Mouse (Mus musculus) hindbrain, embryonic 12.5 days (tissue): ENCODE results near the gene Zbtb22. TPM values are rescaled to one million over a fixed set of nuclear protein-coding genes. Genes with fewer than 3 reads are reported as not detected.
"Not testable (repeated sequence)": the region's sequence is repeated elsewhere in the genome, so short reads cannot be mapped to it uniquely, and the experiment has no call there.

Source experiments
- ATAC-seq: fragments of 200-750 bp; cut with Nextera tagmentation; 2 replicates; pipeline ENCODE4 v1.8.0; 2017; ENCODE audit warnings: moderate TSS enrichment; ENCODE audit not compliant: low FRiP score
- H3K27ac ChIP-seq: fragments of 300-500 bp; sonication (generic); 2 replicates; pipeline ENCODE4 v1.5.1; 2016; ENCODE audit warnings: mild to moderate bottlenecking
- H3K27me3 ChIP-seq: fragments of 300-500 bp; sonication (generic); 2 replicates; pipeline ENCODE4 v1.6.1; 2016; ENCODE audit warnings: mild to moderate bottlenecking
- H3K36me3 ChIP-seq: fragments of 300-500 bp; sonication (generic); 2 replicates; pipeline ENCODE4 v1.6.1; 2016; ENCODE audit warnings: mild to moderate bottlenecking
- H3K4me1 ChIP-seq: fragments of 300-500 bp; sonication (generic); 2 replicates; pipeline ENCODE4 v1.6.1; 2016
- H3K4me2 ChIP-seq: fragments of 300-500 bp; sonication (generic); replicated peaks from 2 replicates; pipeline ENCODE4 v1.6.1; 2016; ENCODE audit warnings: mild to moderate bottlenecking
- H3K4me3 ChIP-seq: fragments of 300-500 bp; sonication (generic); 2 replicates; pipeline ENCODE4 v1.5.1; 2016; ENCODE audit warnings: mild to moderate bottlenecking
- H3K9ac ChIP-seq: fragments of 300-500 bp; sonication (generic); 2 replicates; pipeline ENCODE4 v1.6.1; 2016; ENCODE audit warnings: mild to moderate bottlenecking, moderate library complexity
- H3K9me3 ChIP-seq: fragments of 300-500 bp; sonication (generic); replicated peaks from 2 replicates; pipeline ENCODE4 v1.6.1; 2016; ENCODE audit warnings: mild to moderate bottlenecking
- WGBS: fragments of 180-500 bp; shearing (Covaris S2); methylation state at CpG from one replicate; pipeline ENCODE4 v1.1.7; 2016; 5-methylcytosine and 5-hydroxymethylcytosine counted together
- polyA plus RNA-seq: library from polyadenylated mRNA; unstranded; fragments of >200 nt; fragmentation: Nextera tagmentation; extraction: Ambion mirVana; gene quantifications from 2 replicates; pipeline ENCODE4 v1.2.1, GENCODE M21; 2016

Zbtb22 gene
- polyA plus RNA-seq, 1 experiment from 2014 or later = 21.7 TPM

DNA sequence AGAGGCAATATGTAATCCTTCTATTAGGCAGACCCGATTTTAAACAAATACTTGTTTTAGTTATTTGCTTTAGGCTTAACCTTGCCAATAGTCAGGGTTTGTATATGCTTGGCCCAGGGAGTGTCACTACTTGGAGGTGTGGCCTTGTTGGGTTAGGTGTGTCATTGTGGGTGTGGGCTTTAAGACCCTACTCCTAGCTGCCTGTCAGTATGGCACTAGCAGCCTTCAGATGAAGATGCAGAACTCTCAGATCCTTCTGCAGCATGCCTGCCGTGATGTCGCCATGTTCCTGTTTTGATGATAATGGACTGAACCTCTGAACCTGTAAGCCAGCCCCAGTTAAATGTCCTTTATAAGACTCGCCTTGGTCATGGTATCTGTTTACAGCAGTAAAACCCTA lies 22.7 kb upstream of the Zbtb22 start:
- not testable (repeated sequence) for ATAC-seq, H3K36me3 ChIP-seq

DNA sequence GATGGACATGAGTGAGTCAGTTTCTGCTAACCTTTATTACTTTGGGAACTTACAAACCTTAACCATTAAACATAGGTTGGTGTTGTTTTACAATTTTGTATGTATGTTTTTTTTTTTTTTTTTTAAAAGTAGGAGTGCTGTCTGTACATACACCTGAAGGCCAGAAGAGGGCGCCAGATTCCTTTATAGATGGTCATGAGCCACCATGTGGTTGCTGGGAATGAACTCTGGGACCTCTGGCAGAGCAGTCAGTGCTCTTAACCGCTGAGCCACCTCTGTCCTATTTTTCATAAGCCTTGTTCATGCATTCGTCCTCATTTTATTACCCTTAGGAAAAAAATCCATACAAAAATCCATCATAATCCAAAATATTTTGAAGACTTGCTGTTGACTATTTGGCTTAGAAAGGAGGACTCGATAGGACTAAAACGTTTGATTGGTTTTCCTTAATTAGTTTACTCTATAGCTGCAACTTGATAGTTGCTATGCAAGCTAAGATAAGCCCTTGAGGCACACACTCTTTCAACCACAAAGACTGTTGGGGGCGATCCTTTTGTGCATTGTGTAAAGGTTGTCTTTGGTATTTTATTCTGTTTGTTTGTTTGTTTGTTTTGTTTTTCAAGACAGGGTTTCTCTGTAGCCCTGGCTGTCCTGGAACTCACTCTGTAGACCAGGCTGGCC lies 18.4 kb upstream of the Zbtb22 start:
- Histone ChIP-seq H3K27me3 (no peaks in the 10 kb centered on the region; the same call in 1 of the 2 replicates), H3K9ac (no peak overlapping the region), H3K4me3 (no peak overlapping the region), H3K36me3 (no peaks in the 10 kb centered on the region), H3K4me2 (no peak overlapping the region), H3K27ac (no peak overlapping the region), H3K9me3 (no peaks in the 10 kb centered on the region), H3K4me1 (no peaks in the 10 kb centered on the region)
- ATAC-seq = no peak
- 45% methylated on average over 6 of the region's 6 CpGs for WGBS

More for the DNA sequence above, 22.7 kb upstream of the Zbtb22 start:
- not testable (repeated sequence) for H3K9ac ChIP-seq, H3K4me1 ChIP-seq, H3K9me3 ChIP-seq, H3K4me2 ChIP-seq, H3K4me3 ChIP-seq, H3K27me3 ChIP-seq, H3K27ac ChIP-seq
- 74% methylated on average over 4 of the region's 4 CpGs for WGBS

GRCm38 (mm10) chr17:33898193-33898592 lies 17.5 kb upstream of the Zbtb22 start:
- H3K9me3 ChIP-seq = not testable (repeated sequence)

DNA sequence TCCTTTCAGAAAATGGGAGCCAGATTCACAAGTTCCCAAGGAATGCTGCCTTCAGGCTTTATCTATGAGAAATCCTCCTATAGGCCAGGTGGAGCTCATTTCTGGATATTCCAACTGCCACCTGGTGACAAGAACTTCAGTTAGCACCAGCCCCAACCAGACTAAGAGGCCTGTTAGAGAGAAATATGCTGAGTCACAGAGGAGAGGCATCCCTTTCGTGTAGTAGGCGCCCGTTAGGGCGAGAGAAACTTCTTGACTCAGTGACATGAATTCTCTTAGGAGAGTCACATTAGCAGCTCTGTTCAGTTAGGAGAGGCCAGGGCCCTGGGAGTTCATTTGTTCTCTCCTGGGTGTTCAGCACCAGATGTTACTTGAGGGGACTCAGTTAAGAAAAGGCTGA lies 16.1 kb upstream of the Zbtb22 start:
- no peak overlapping the region for H3K4me2 ChIP-seq

More at GRCm38 (mm10) chr17:33898193-33898592, 17.5 kb upstream of the Zbtb22 start:
- not testable (repeated sequence) for ATAC-seq, H3K4me3 ChIP-seq, H3K36me3 ChIP-seq, H3K9ac ChIP-seq, H3K27me3 ChIP-seq, H3K4me1 ChIP-seq, H3K4me2 ChIP-seq, H3K27ac ChIP-seq
- WGBS = 87% methylated on average over 4 of the region's 4 CpGs

DNA sequence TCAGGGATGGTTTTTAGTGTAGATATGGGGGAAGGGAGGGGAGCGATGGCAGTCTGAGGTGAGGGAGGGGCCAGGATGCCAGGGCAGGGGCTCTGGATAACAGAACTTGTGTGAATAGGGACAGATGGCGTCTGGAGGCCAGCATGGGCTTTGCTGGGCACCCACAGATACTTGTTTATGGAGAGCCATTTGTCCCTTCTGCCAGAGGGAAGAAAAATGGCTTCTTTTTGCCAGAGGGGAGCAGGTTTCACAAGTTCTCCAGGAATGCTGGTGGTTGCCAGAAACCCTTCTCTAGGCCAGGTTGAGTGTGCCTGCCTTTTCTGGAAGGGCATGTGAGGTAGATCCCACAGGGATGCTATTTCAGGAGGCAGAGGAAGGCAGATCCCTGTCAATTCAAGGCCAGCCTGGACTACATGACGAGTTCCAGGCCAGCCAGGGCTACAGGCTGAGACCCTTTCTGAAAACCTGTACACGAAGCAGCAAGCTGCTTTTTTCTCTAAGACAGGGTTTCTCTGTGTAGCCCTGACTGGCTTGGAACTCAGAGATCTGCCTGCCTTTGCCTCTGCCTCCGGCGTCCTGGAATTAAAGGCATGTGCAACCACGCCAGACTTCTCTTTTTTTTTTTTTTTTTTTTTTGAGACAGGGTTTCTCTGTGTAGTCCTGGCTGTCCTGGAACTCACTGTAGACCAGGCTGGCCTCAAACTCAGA lies 15.3 kb upstream of the Zbtb22 start:
- Histone ChIP-seq H3K27ac (no peak overlapping the region), H3K27me3 (no peaks in the 10 kb centered on the region), H3K36me3 (no peaks in the 10 kb centered on the region), H3K9ac (no peak overlapping the region), H3K4me3 (no peak overlapping the region), H3K4me1 (no peaks in the 10 kb centered on the region), H3K9me3 (no peaks in the 10 kb centered on the region), H3K4me2 (no peak overlapping the region)
- ATAC-seq = no peak
- 78% methylated on average over 7 of the region's 7 CpGs for WGBS

More for the DNA sequence above, 16.1 kb upstream of the Zbtb22 start:
- ATAC-seq = no peak
- H3K36me3 ChIP-seq = no peaks in the 10 kb centered on the region
- H3K9me3 ChIP-seq = no peaks in the 10 kb centered on the region
- WGBS = 76% methylated on average over 4 of the region's 4 CpGs
- H3K4me3 ChIP-seq = no peak overlapping the region
- H3K9ac ChIP-seq = no peak overlapping the region
- no peak overlapping the region for H3K27ac ChIP-seq
- H3K27me3 ChIP-seq = no peaks in the 10 kb centered on the region
- no peaks in the 10 kb centered on the region for H3K4me1 ChIP-seq

DNA sequence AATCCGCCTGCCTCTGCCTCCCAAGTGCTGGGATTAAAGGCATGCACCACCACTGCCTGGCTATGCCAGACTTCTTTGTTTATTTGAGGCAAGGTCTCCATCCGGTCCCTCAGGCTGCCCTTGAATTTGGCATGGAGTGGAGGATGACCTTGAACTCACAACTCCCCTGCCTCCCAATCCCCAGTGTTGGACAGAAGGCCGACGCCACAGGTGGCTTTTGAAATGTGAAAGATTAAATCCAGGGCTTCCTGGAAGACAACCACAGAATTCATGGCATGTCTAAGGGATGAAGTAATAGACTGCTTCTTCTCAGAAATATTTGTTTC lies 14.8 kb upstream of the Zbtb22 start:
- no peak for ATAC-seq
- Histone ChIP-seq H3K27ac (no peak overlapping the region), H3K36me3 (no peaks in the 10 kb centered on the region), H3K4me2 (no peak overlapping the region), H3K9me3 (no peaks in the 10 kb centered on the region), H3K4me1 (no peaks in the 10 kb centered on the region), H3K27me3 (no peaks in the 10 kb centered on the region), H3K4me3 (no peak overlapping the region), H3K9ac (no peak overlapping the region)
- WGBS = 84% methylated on average over 4 of the region's 4 CpGs

GRCm38 (mm10) chr17:33901653-33902052 lies 14.1 kb upstream of the Zbtb22 start:
- H3K9ac ChIP-seq = no peak overlapping the region
- H3K4me2 ChIP-seq = no peak overlapping the region
- no peak overlapping the region for H3K4me3 ChIP-seq
- no peak for ATAC-seq
- no peaks in the 10 kb centered on the region for H3K27me3 ChIP-seq
- WGBS = 70% methylated on average over 4 of the region's 4 CpGs
- no peaks in the 10 kb centered on the region for H3K4me1 ChIP-seq
- H3K36me3 ChIP-seq = no peaks in the 10 kb centered on the region
- H3K27ac ChIP-seq = no peak overlapping the region
- H3K9me3 ChIP-seq = no peaks in the 10 kb centered on the region

GRCm38 (mm10) chr17:33902079-33902478 lies 13.6 kb upstream of the Zbtb22 start:
- H3K9me3 ChIP-seq = no peaks in the 10 kb centered on the region
- no peak overlapping the region for H3K27ac ChIP-seq
- no peak overlapping the region for H3K4me2 ChIP-seq
- H3K9ac ChIP-seq = no peak overlapping the region
- no peaks in the 10 kb centered on the region for H3K4me1 ChIP-seq
- 79% methylated on average over 4 of the region's 4 CpGs for WGBS
- no peak overlapping the region for H3K4me3 ChIP-seq
- H3K36me3 ChIP-seq = no peaks in the 10 kb centered on the region
- no peaks in the 10 kb centered on the region for H3K27me3 ChIP-seq
- no peak for ATAC-seq

DNA sequence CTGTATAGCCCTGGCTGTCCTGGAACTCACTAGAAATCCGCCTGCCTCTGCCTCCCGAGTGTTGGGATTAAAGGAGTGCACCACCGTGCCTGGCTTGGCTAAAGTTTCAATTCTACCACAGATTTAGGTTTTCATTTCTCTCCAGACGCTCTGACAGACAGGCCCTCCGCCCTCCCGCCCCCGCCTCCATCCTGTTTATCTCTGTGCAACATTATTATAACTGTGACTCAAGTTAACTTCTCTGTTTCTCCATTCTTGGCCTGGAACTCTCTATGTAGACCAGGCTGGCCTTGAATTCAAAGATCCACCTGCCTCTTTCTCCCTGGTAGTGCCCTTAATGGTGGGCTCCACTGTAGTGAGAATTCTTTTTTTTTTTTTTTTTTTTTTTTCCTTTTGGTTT lies 13.2 kb upstream of the Zbtb22 start:
- H3K4me1 ChIP-seq = no peaks in the 10 kb centered on the region
- H3K4me3 ChIP-seq = no peak overlapping the region
- 88% methylated on average over 7 of the region's 7 CpGs for WGBS
- H3K9ac ChIP-seq = no peak overlapping the region
- H3K9me3 ChIP-seq = no peaks in the 10 kb centered on the region
- no peaks in the 10 kb centered on the region for H3K27me3 ChIP-seq
- no peak for ATAC-seq
- H3K4me2 ChIP-seq = no peak overlapping the region
- no peak overlapping the region for H3K27ac ChIP-seq
- no peaks in the 10 kb centered on the region for H3K36me3 ChIP-seq

GRCm38 (mm10) chr17:33903911-33904651 lies 11.6 kb upstream of the Zbtb22 start:
- not testable (repeated sequence) for H3K27me3 ChIP-seq, H3K4me3 ChIP-seq, H3K4me2 ChIP-seq, H3K4me1 ChIP-seq, H3K9me3 ChIP-seq, H3K27ac ChIP-seq, H3K36me3 ChIP-seq, H3K9ac ChIP-seq, ATAC-seq
- WGBS = 77% methylated on average over 6 of the region's 6 CpGs

DNA sequence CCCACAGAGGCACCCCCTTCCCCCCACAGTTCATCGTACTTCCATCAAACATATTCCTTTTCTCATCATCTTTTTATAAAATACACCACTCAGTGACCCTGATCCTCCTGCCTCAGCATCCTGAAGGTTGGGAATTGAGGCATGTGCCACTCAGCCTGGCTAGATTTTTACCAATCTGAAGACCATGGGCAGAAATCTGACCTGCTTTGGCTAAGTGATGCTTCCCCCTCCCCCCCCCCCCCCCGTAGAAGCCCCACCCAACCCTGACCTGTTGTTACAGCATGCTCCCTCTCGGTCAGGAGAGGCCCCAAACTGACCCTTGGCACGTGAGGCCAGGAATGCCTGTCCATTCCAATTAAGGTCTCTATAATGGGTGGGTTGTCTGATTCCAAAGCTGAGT lies 10.9 kb upstream of the Zbtb22 start, which contains the start of gene Platr17:
Platr17 (plus strand) TSS at position 301 of the 400 bp plus-strand sequence.
- H3K27me3 ChIP-seq, H3K4me1 ChIP-seq, H3K36me3 ChIP-seq, H3K4me3 ChIP-seq, ATAC-seq, H3K27ac ChIP-seq, H3K4me2 ChIP-seq, H3K9me3 ChIP-seq, H3K9ac ChIP-seq: not testable (repeated sequence)
- WGBS = 13% methylated on average over 3 of the region's 4 CpGs

GRCm38 (mm10) chr17:33908331-33909076 lies 7.2 kb upstream of the Zbtb22 start:
- peak overlapping the region; percentile 97 for H3K4me2 ChIP-seq
- peak overlapping the region; percentile 82 for H3K4me3 ChIP-seq
- H3K27me3 ChIP-seq = no peaks in the 10 kb centered on the region
- H3K4me1 ChIP-seq = peaks cover 23% of the 10 kb centered on the region
- ATAC-seq = peak; percentile 14
- H3K9ac ChIP-seq = peak overlapping the region; percentile 78
- peaks cover 24% of the 10 kb centered on the region for H3K36me3 ChIP-seq
- H3K27ac ChIP-seq = peak overlapping the region; percentile 92
- no peaks in the 10 kb centered on the region for H3K9me3 ChIP-seq
- under 1% methylated on average over 44 of the region's 44 CpGs for WGBS
